Mouse (Mus musculus) kidney, embryonic 14.5 days (tissue): Measurements from ENCODE around the gene Hoxc13. TPM values are rescaled to one million over a fixed set of nuclear protein-coding genes. Genes with fewer than 3 reads are reported as not detected.

Experiments
- ATAC-seq: fragments of 200-750 bp; cut with Nextera tagmentation; 2 replicates; pipeline ENCODE4 v1.8.0; 2017; ENCODE audit warnings: moderate number of reproducible peaks, mild to moderate bottlenecking, moderate TSS enrichment, moderate library complexity; ENCODE audit not compliant: low FRiP score, low TSS enrichment
- H3K27ac ChIP-seq: fragments of 300-500 bp; sonication (generic); 2 replicates; pipeline ENCODE4 v1.5.1; 2014; ENCODE audit warnings: low read depth, mild to moderate bottlenecking, low read length, moderate library complexity, mixed read lengths
- H3K27me3 ChIP-seq: fragments of 300-500 bp; sonication (generic); 2 replicates; pipeline ENCODE4 v1.6.1; 2014; ENCODE audit warnings: mild to moderate bottlenecking, low read length; ENCODE audit not compliant: control insufficient read depth, insufficient read depth
- H3K36me3 ChIP-seq: fragments of 300-500 bp; sonication (generic); 2 replicates; pipeline ENCODE4 v1.6.1; 2014; ENCODE audit warnings: low read length, mixed read lengths; ENCODE audit not compliant: control insufficient read depth, insufficient read depth
- H3K4me1 ChIP-seq: fragments of 300-500 bp; sonication (generic); 2 replicates; pipeline ENCODE4 v1.6.1; 2014; ENCODE audit warnings: low read length, mixed read lengths; ENCODE audit not compliant: control insufficient read depth, insufficient read depth
- H3K4me2 ChIP-seq: fragments of 300-500 bp; sonication (generic); replicated peaks from 2 replicates; pipeline ENCODE4 v1.6.1; 2014; ENCODE audit warnings: low read depth, mild to moderate bottlenecking, low read length
- H3K4me3 ChIP-seq: fragments of 300-500 bp; sonication (generic); 2 replicates; pipeline ENCODE4 v1.5.1; 2014; ENCODE audit warnings: mild to moderate bottlenecking, low read length
- H3K9ac ChIP-seq: fragments of 300-500 bp; sonication (generic); 2 replicates; pipeline ENCODE4 v1.6.1; 2014; ENCODE audit warnings: low read depth, mild to moderate bottlenecking, low read length, moderate library complexity
- H3K9me3 ChIP-seq: fragments of 300-500 bp; sonication (generic); 2 replicates; pipeline ENCODE4 v1.6.1; 2016; ENCODE audit warnings: low read length; ENCODE audit not compliant: control insufficient read depth
- WGBS: fragments of 180-500 bp; shearing (Covaris S2); extraction: QIAGEN DNeasy Blood & Tissue Kit; methylation state at CpG from one replicate; pipeline ENCODE4 v1.1.7; 2014; 5-methylcytosine and 5-hydroxymethylcytosine counted together
- polyA plus RNA-seq: library from polyadenylated mRNA; unstranded; fragments of >200 nt; fragmentation: Nextera tagmentation; extraction: Ambion mirVana; gene quantifications from 2 replicates; pipeline ENCODE4 v1.2.1, GENCODE M21; 2014

The Hoxc13 gene
- polyA plus RNA-seq, 1 experiment from 2014 or later, result not detected

DNA sequence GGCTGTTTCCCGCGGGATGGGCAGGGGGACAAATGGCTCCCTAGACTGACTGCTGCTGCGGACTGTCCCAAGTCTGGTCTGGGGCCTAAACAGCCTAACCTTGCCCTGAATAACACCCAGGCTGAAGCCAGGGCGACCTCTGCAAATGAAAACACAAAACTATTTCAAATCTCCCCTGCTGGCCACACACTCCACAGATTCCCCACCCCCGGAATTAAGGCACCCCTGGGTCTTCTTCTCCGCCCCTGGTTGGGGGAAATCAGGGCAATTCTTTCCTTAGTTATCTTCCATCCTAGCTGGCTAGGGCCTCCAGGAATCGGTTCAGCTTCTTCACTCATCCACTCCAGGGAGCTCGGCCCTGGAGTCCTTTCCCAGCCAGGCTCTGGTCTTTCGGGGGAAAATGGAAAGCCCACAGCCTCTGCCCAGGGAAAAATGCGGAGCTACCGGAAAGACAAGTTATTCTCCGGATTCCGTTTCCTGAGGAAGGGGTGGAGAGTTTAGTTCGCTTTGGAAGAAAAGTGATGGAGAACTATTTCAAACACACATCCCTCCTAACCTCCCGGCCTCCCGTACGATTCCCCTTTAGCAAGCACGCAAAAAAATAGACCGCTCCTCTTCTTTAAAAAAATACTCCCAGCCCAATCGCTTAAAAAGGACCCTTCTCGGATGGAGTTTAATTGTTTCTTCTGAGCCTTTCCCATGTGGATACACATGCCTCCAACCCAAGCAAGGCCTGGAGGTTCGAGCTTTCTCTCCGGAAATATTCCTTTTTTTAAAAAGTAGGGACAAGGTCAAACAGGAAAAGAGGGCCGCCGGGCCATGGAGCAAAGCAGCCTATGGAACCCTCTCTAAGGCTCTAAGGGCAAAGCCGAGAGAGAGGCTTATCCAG lies 44.3 kb downstream of the Hoxc13 start:
- peak overlapping the region; percentile 95 for H3K27ac ChIP-seq
- no peaks in the 10 kb centered on the region for H3K36me3 ChIP-seq
- peak overlapping the region; percentile 89 for H3K4me2 ChIP-seq
- H3K9ac ChIP-seq, result peak overlapping the region; percentile 81
- WGBS, result 4% methylated on average over 26 of the region's 26 CpGs
- no peak for ATAC-seq
- H3K27me3 ChIP-seq, result peaks cover 12% of the 10 kb centered on the region; the same call in 1 of the 2 replicates
- 0 out of 2 replicates have a peak, but pooled peaks cover 4% of the 10 kb centered on the region for H3K4me1 ChIP-seq
- peak overlapping the region; percentile 70 for H3K4me3 ChIP-seq
- H3K9me3 ChIP-seq, result no peaks in the 10 kb centered on the region

DNA sequence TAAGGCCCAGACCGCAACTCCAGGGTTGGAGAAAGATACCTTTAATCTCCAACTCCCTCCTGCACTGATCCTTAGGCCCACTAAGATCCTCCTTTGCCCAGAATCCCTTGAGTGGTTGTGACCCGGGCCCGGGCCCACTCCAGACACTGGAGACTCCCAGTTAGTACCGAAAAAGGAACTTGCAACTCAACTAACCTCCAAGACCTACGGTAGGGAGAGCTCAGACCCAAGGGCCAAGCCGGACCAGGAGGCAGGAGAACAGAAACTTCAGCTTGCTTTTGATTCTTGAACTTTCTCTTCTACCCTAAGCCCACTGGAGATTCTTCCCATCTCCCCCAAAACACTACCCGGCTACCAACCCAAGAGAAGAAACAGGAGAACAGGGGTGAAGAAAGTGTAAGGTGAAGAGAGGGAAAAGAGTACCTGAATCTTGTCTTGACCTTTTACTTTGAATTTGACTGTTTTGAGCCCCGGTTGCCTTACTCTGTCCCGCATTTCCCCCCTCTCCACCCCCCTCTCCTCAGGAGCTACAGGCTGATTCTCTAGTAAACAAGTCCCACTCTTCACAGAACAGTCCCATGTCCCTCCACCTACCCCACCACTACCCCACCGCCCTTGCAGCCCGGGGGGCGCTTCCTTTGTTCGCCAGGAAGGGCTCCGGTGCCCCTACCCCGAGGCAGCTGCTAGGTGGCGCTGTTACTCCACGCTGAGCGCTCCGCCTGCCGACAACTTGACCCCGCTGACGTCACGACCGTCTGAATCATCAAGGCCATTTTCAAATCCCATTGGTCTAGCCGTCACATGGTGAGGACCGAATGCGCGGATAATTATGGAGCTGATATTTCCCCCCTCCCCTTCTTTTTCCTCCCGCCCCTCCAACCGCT lies 45.2 kb downstream of the Hoxc13 start:
- H3K4me2 ChIP-seq, result peak overlapping the region; percentile 89
- WGBS, result 2% methylated on average over 29 of the region's 30 CpGs
- no peaks in the 10 kb centered on the region for H3K9me3 ChIP-seq
- peak overlapping the region; percentile 70 for H3K4me3 ChIP-seq
- no peaks in the 10 kb centered on the region for H3K36me3 ChIP-seq
- peak overlapping the region; percentile 95 for H3K27ac ChIP-seq
- ATAC-seq, result peak; percentile 86
- H3K27me3 ChIP-seq, result peaks cover 12% of the 10 kb centered on the region; the same call in 1 of the 2 replicates
- peak overlapping the region; percentile 81 for H3K9ac ChIP-seq
- peaks cover 2% of the 10 kb centered on the region; the same call in 1 of the 2 replicates for H3K4me1 ChIP-seq

DNA sequence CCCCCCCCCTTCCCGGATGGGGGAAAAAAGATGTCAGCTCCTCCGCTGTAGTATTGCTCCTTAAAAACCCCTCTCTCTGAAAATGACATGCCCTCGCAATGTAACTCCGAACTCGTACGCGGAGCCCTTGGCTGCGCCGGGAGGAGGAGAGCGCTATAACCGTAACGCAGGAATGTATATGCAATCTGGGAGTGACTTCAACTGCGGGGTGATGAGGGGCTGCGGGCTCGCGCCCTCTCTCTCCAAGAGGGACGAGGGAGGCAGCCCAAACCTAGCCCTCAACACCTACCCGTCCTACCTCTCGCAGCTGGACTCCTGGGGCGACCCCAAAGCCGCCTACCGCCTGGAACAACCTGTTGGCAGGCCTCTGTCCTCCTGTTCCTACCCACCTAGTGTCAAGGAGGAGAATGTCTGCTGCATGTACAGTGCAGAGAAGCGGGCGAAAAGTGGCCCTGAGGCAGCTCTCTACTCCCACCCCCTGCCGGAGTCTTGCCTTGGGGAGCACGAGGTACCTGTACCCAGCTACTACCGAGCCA lies 45.9 kb downstream of the Hoxc13 start, which contains the start of gene Hoxc10:
Gene Hoxc10 (plus strand): TSS at position 21 of the 536 bp plus-strand sequence.
- Histone ChIP-seq H3K4me1 (peaks cover 4% of the 10 kb centered on the region; the same call in 1 of the 2 replicates), H3K9me3 (no peaks in the 10 kb centered on the region), H3K4me3 (peak within 1 kb of the TSS; percentile 70), H3K27ac (peak within 1 kb of the TSS; percentile 95), H3K36me3 (no peaks in the 10 kb centered on the region), H3K27me3 (peaks cover 12% of the 10 kb centered on the region; the same call in 1 of the 2 replicates), H3K9ac (peak within 1 kb of the TSS; percentile 81), H3K4me2 (peak within 1 kb of the TSS; percentile 89)
- WGBS, result under 1% methylated on average over 27 of the region's 27 CpGs
- peak; percentile 57 for ATAC-seq

DNA sequence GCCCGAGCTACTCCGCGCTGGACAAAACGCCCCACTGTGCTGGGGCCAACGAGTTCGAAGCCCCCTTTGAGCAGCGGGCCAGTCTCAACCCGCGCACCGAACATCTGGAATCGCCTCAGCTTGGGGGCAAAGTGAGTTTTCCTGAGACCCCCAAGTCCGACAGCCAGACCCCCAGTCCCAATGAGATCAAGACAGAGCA lies 46.3 kb downstream of the Hoxc13 start, which contains the start of gene Hoxc5:
Gene Hoxc5 (plus strand): TSS at position 132 of the 199 bp plus-strand sequence.
- 2% methylated on average over 12 of the region's 12 CpGs for WGBS
- Histone ChIP-seq H3K9ac (peak within 1 kb of the TSS; percentile 81), H3K4me2 (peak within 1 kb of the TSS; percentile 89), H3K4me3 (peak within 1 kb of the TSS; percentile 70), H3K27ac (peak within 1 kb of the TSS; percentile 95), H3K4me1 (peaks cover 4% of the 10 kb centered on the region; the same call in 1 of the 2 replicates), H3K9me3 (no peaks in the 10 kb centered on the region), H3K27me3 (peaks cover 12% of the 10 kb centered on the region; the same call in 1 of the 2 replicates), H3K36me3 (no peaks in the 10 kb centered on the region)
- no peak for ATAC-seq

DNA sequence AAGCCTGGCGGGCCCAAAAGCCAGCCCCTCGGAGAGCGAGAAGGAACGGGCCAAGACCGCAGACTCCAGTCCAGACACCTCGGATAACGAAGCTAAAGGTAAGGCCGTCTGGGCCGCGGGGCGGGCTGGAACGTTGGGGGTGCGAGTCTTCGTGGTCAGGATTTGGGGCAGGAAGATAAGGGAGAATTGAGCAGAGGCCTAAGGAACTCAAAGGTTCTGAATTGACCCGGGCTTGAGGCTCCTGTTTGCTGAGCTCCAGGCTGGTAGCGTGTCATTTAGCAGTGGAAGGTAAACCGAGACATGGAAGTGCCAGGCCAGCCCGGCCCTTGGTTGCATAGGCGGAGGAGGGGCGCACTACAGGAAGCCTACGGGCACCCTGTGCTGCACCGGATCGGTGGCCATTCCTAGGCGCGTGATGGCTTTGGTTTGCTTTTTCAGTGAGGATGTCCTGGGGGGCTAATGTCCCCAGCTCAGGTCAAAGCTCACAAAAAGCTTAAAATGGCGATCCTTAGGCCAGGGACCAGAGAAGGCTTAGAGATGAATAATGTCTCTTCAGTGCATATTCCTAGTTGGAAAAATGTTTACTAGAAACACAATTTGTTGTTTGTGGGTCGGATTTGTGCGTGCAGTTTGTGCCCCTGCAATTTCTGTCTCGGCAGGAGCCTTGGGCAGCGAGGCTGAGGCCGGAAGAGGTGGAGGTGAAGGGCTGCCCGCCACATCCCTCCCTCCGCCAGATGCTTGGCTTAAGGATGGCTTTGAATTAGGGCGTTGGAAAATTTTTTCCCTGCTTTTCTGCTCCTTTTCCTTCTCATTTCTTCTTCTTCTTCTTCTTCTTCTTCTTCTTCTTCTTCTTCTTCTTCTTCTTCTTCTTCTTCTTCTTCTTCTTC lies 46.9 kb downstream of the Hoxc13 start:
- WGBS, result 2% methylated on average over 34 of the region's 34 CpGs
- Histone ChIP-seq H3K9ac (peak overlapping the region; percentile 80), H3K27me3 (peaks cover 12% of the 10 kb centered on the region; the same call in 1 of the 2 replicates), H3K9me3 (no peaks in the 10 kb centered on the region), H3K36me3 (no peaks in the 10 kb centered on the region), H3K4me1 (peaks cover 4% of the 10 kb centered on the region; the same call in 1 of the 2 replicates), H3K27ac (peak overlapping the region; percentile 95), H3K4me3 (peak overlapping the region; percentile 70), H3K4me2 (peak overlapping the region; percentile 89)
- ATAC-seq, result no peak

DNA sequence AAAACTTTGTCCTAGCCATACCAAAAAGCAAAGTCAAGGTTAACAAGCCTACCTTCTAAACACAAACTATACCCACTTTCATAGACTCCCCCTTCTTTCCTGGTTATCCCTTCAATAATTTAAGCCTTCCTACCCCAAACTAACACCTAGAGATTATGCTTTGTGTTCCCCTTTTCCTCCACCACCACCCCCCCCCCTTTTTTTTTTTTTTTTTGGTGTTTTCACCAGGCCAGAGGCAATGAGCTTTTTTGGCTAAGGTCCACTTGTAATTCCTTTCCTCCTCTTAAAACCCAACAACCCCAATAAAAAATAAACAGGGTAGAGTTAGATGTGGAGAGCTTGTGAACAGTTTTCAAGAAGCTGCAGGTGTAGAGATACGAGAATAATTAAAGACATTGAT lies 48.4 kb downstream of the Hoxc13 start:
- H3K27me3 ChIP-seq, result peaks cover 17% of the 10 kb centered on the region; the same call in 1 of the 2 replicates
- ATAC-seq, result no peak
- peak overlapping the region; percentile 44; the same call in 1 of the 2 replicates for H3K27ac ChIP-seq
- H3K36me3 ChIP-seq, result no peaks in the 10 kb centered on the region
- H3K9ac ChIP-seq, result peak overlapping the region; percentile 80
- WGBS, result 23% methylated on average over 1 of the region's 1 CpGs
- no peaks in the 10 kb centered on the region for H3K9me3 ChIP-seq
- H3K4me1 ChIP-seq, result peaks cover 4% of the 10 kb centered on the region; the same call in 1 of the 2 replicates
- peak overlapping the region; percentile 70 for H3K4me3 ChIP-seq
- peak overlapping the region; percentile 89 for H3K4me2 ChIP-seq

DNA sequence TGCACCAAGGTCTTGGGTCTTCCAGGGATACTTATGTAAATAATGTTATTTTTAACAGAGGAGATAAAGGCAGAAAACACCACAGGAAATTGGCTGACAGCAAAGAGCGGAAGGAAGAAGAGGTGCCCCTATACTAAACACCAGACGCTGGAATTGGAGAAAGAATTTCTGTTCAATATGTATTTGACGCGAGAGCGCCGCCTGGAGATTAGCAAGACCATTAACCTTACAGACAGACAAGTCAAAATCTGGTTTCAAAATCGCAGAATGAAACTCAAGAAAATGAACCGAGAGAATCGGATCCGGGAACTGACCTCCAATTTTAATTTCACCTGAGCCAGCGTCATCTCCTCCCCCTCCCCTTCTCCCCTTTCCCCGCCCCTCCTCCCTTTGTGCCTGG lies 49.8 kb downstream of the Hoxc13 start:
- H3K4me1 ChIP-seq, result peaks cover 4% of the 10 kb centered on the region; the same call in 1 of the 2 replicates
- peaks cover 14% of the 10 kb centered on the region; the same call in 1 of the 2 replicates for H3K27me3 ChIP-seq
- peak overlapping the region; percentile 89; the same call in 1 of the 2 replicates for H3K27ac ChIP-seq
- H3K4me3 ChIP-seq, result peak overlapping the region; percentile 70
- peak overlapping the region; percentile 80 for H3K9ac ChIP-seq
- no peaks in the 10 kb centered on the region for H3K36me3 ChIP-seq
- H3K4me2 ChIP-seq, result peak overlapping the region; percentile 89
- no peak for ATAC-seq
- H3K9me3 ChIP-seq, result no peaks in the 10 kb centered on the region
- under 1% methylated on average over 12 of the region's 12 CpGs for WGBS

DNA sequence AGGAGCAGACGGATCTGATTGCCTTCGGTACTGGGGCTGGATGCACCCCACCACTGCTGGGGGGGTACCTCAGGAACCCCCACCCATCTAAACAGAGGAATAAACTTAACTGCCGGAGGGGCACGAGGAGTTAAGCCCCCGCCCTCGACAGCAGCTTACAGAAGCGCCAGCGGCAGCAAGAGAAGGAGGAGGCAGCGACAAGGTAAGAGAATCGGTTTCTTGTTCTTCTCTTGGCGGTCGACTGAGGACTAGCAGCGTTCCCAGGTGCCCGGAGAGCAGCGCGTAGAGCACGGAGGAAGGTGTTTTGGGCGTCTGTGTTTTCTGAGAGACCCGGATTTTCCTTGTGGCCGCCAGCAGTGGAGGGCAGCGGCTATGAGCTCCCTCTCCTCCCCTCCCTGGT lies 51.4 kb downstream of the Hoxc13 start:
- H3K27me3 ChIP-seq, result peaks cover 14% of the 10 kb centered on the region
- no peaks in the 10 kb centered on the region for H3K9me3 ChIP-seq
- H3K36me3 ChIP-seq, result no peaks in the 10 kb centered on the region
- H3K27ac ChIP-seq, result peak overlapping the region; percentile 89
- 3% methylated on average over 21 of the region's 21 CpGs for WGBS
- peak overlapping the region; percentile 80 for H3K9ac ChIP-seq
- peak overlapping the region; percentile 89 for H3K4me2 ChIP-seq
- peak overlapping the region; percentile 70 for H3K4me3 ChIP-seq
- no peak for ATAC-seq
- peaks cover 4% of the 10 kb centered on the region; the same call in 1 of the 2 replicates for H3K4me1 ChIP-seq
